Mouse (Mus musculus) MEL (cell line): Measurements from ENCODE around the gene Camk1g. TPM values are rescaled to one million over a fixed set of nuclear protein-coding genes. Genes with fewer than 3 reads are reported as not detected.

ENCODE experiments used
- DNase-seq: peaks from one replicate; pipeline ENCODE4 v3.0.0; 2011; ENCODE audit warnings: low read depth, low spot score
- H3K27ac ChIP-seq: 2 replicates; pipeline ENCODE4 v1.5.1; 2012; ENCODE audit warnings: low read depth, mild to moderate bottlenecking, control low read depth, low read length, moderate library complexity; ENCODE audit not compliant: control insufficient read depth
- H3K27me3 ChIP-seq, 2 experiments: fragments of 150-350 bp in 1 of 2; sonication (generic) in 1 of 2; 2 replicates each; pipeline ENCODE4 v1.6.1; 2012; ENCODE audit warnings: low read length in 2 of 2, mild to moderate bottlenecking in 2 of 2, improper control_type of control experiment in 1 of 2, moderate library complexity in 1 of 2; ENCODE audit not compliant: insufficient read depth in 2 of 2, control insufficient read depth in 1 of 2
- H3K36me3 ChIP-seq, 2 experiments: 2 replicates each; pipeline ENCODE4 v1.6.1; 2012 to 2014; ENCODE audit warnings: low read length in 2 of 2, improper control_type of control experiment in 1 of 2, inconsistent platforms in 1 of 2, mild to moderate bottlenecking in 1 of 2; ENCODE audit not compliant: insufficient read depth in 2 of 2, control insufficient read depth in 1 of 2
- H3K4me1 ChIP-seq, 2 experiments: fragments of 150-350 bp in 1 of 2; sonication (generic) in 1 of 2; 2 replicates each; pipeline ENCODE4 v1.6.1; 2012; ENCODE audit warnings: low read length in 2 of 2, improper control_type of control experiment in 1 of 2, mild to moderate bottlenecking in 1 of 2; ENCODE audit not compliant: insufficient read depth in 2 of 2, control insufficient read depth in 1 of 2
- H3K4me3 ChIP-seq, 2 experiments: fragments of 150-350 bp in 1 of 2; sonication (generic) in 1 of 2; 2 replicates each; pipeline ENCODE4 v1.5.1; 2012; ENCODE audit warnings: low read depth in 2 of 2, low read length in 2 of 2, mild to moderate bottlenecking in 2 of 2, moderate library complexity in 2 of 2, control low read depth in 1 of 2, improper control_type of control experiment in 1 of 2; ENCODE audit not compliant: control insufficient read depth in 1 of 2, insufficient read depth in 1 of 2
- H3K79me2 ChIP-seq: 2 replicates; pipeline ENCODE4 v1.6.1; 2012; ENCODE audit warnings: mild to moderate bottlenecking, low read length, moderate library complexity; ENCODE audit not compliant: control insufficient read depth, poor library complexity, insufficient read depth
- H3K9ac ChIP-seq: 2 replicates; pipeline ENCODE4 v1.6.1; 2012; ENCODE audit warnings: low read depth, mild to moderate bottlenecking, control low read depth, low read length, moderate library complexity; ENCODE audit not compliant: control insufficient read depth, poor library complexity, severe bottlenecking
- H3K9me3 ChIP-seq: fragments of 150-350 bp; sonication (generic); replicated peaks from 2 replicates; pipeline ENCODE4 v1.6.1; 2012; ENCODE audit warnings: mild to moderate bottlenecking, low read length, improper control_type of control experiment, moderate library complexity; ENCODE audit not compliant: insufficient read depth
- CHD1 ChIP-seq: IDR thresholded peaks from 2 replicates; pipeline ENCODE4 v1.6.1; 2012; ENCODE audit warnings: low read depth, mild to moderate bottlenecking, inconsistent platforms, low read length, improper control_type of control experiment
- E2F4 ChIP-seq: IDR thresholded peaks from 2 replicates; pipeline ENCODE4 v1.6.1; 2011; ENCODE audit warnings: low read depth, low read length, improper control_type of control experiment, borderline replicate concordance
- EP300 ChIP-seq, 2 experiments: IDR thresholded peaks; 2 replicates each; pipeline ENCODE4 v1.6.1; 2011; ENCODE audit warnings: improper control_type of control experiment in 2 of 2, low read length in 2 of 2, low read depth in 1 of 2, mild to moderate bottlenecking in 1 of 2
- ETS1 ChIP-seq: IDR thresholded peaks from 2 replicates; pipeline ENCODE4 v1.6.1; 2012; ENCODE audit warnings: low read depth, mild to moderate bottlenecking, inconsistent platforms, low read length, improper control_type of control experiment, moderate library complexity
- GABPA ChIP-seq: IDR thresholded peaks from 2 replicates; pipeline ENCODE4 v1.6.1; 2012; ENCODE audit warnings: low read depth, mild to moderate bottlenecking, inconsistent platforms, low read length, improper control_type of control experiment, moderate library complexity
- GATA1 ChIP-seq: IDR thresholded peaks from 2 replicates; pipeline ENCODE4 v1.6.1; 2011; ENCODE audit warnings: low read depth, low read length, improper control_type of control experiment
- JUND ChIP-seq: IDR thresholded peaks from 2 replicates; pipeline ENCODE4 v1.6.1; 2011; ENCODE audit warnings: low read depth, mild to moderate bottlenecking, improper control_type of control experiment, low read length
- MAX ChIP-seq: IDR thresholded peaks from 2 replicates; pipeline ENCODE4 v1.6.1; 2011; ENCODE audit warnings: low read length, improper control_type of control experiment
- MYB ChIP-seq: IDR thresholded peaks from 2 replicates; pipeline ENCODE4 v1.6.1; 2011; ENCODE audit warnings: mild to moderate bottlenecking, low read depth, low read length, improper control_type of control experiment
- MYC ChIP-seq: IDR thresholded peaks from 2 replicates; pipeline ENCODE4 v1.6.1; 2011; ENCODE audit warnings: low read depth, mild to moderate bottlenecking, low read length, improper control_type of control experiment, moderate library complexity
- NRF1 ChIP-seq: IDR thresholded peaks from 2 replicates; pipeline ENCODE4 v1.6.1; 2014; ENCODE audit warnings: low read depth, mild to moderate bottlenecking, inconsistent platforms, low read length, improper control_type of control experiment, moderate library complexity; ENCODE audit not compliant: poor library complexity, insufficient read depth, severe bottlenecking
- SMC3 ChIP-seq: IDR thresholded peaks from 2 replicates; pipeline ENCODE4 v1.6.1; 2011; ENCODE audit warnings: low read depth, low read length, improper control_type of control experiment
- TAL1 ChIP-seq: IDR thresholded peaks from 2 replicates; pipeline ENCODE4 v1.6.1; 2012; ENCODE audit warnings: mild to moderate bottlenecking, inconsistent platforms, low read length, moderate library complexity, mixed read lengths
- TCF12 ChIP-seq: IDR thresholded peaks from 2 replicates; pipeline ENCODE4 v1.6.1; 2014; ENCODE audit warnings: low read depth, mild to moderate bottlenecking, inconsistent platforms, low read length, improper control_type of control experiment, moderate library complexity
- USF1 ChIP-seq: IDR thresholded peaks from 2 replicates; pipeline ENCODE4 v1.6.1; 2014; ENCODE audit warnings: low read depth, mild to moderate bottlenecking, inconsistent platforms, low read length, improper control_type of control experiment, moderate library complexity
- ZC3H11A ChIP-seq: IDR thresholded peaks from 2 replicates; pipeline ENCODE4 v1.6.1; 2012; ENCODE audit warnings: low read depth, mild to moderate bottlenecking, inconsistent platforms, low read length, improper control_type of control experiment
- ZMIZ1 ChIP-seq: IDR thresholded peaks from 2 replicates; pipeline ENCODE4 v1.6.1; 2012; ENCODE audit warnings: low read depth, mild to moderate bottlenecking, inconsistent platforms, low read length, improper control_type of control experiment, moderate library complexity
- polyA plus RNA-seq, 2 experiments: library from polyadenylated mRNA; stranded (reverse) in 1 of 2; unstranded in 1 of 2; fragments of >175 nt in 1 of 2; fragments of >200 nt in 1 of 2; gene quantifications; 2 replicates each; pipeline versions ENCODE4 v1.2.1 to v1.2.4; 2012; ENCODE audit warnings: low replicate concordance in 2 of 2, low read depth in 1 of 2; ENCODE audit not compliant: insufficient read length in 2 of 2, insufficient read depth in 1 of 2, missing spikeins in 1 of 2
- total RNA-seq: library from RNA; depleted of rRNA; stranded (reverse); fragments of 300-350 nt; gene quantifications from 2 replicates; pipeline ENCODE4 v1.2.3, GENCODE M21; 2012

The Camk1g gene
- total and polyA plus RNA-seq, 3 experiments, result not detected

GRCm38 (mm10) chr1:193400348-193400747 is 30.2 kb upstream of the Camk1g start:
- H3K4me3 ChIP-seq, result no peak overlapping the region
- H3K27me3 ChIP-seq, result no peaks in the 10 kb centered on the region
- no peaks in the 10 kb centered on the region for H3K36me3 ChIP-seq
- no peak overlapping the region for H3K9ac ChIP-seq
- TF ChIP-seq USF1 (no peak; the same call in 1 of the 2 replicates), JUND (no peak), GABPA (no peak), E2F4 (no peak), EP300 (IDR thresholded peaks at IDR 0.05; ENCODE audit: low read depth in 1 of 2, low read length in 2 of 2) (no peak), NRF1 (no peak), SMC3 (no peak), GATA1 (no peak), MAX (no peak), MYC (no peak), CHD1 (no peak), ZMIZ1 (no peak), ZC3H11A (no peak)
- TF ChIP-seq, all 39 proteins: peak for 0
- Histone ChIP-seq H3K79me2 (no peaks in the 10 kb centered on the region), H3K27ac (no peak overlapping the region), H3K9me3 (no peaks in the 10 kb centered on the region), H3K4me1 (no peaks in the 10 kb centered on the region)
- DNase-seq, result no peak

GRCm38 (mm10) chr1:193398728-193399437 is 28.8 kb upstream of the Camk1g start:
- Histone ChIP-seq H3K4me3 (no peak overlapping the region), H3K27ac (no peak overlapping the region), H3K79me2 (no peaks in the 10 kb centered on the region), H3K27me3 (no peaks in the 10 kb centered on the region), H3K4me1 (no peaks in the 10 kb centered on the region), H3K36me3 (no peaks in the 10 kb centered on the region), H3K9me3 (no peaks in the 10 kb centered on the region), H3K9ac (no peak overlapping the region)
- TF ChIP-seq MYC (no peak), MYB (no peak), TCF12 (no peak)
- DNase-seq, result no peak

GRCm38 (mm10) chr1:193397109-193397508 is 27.0 kb upstream of the Camk1g start:
- H3K36me3 ChIP-seq, result no peaks in the 10 kb centered on the region
- DNase-seq, result no peak
- H3K27me3 ChIP-seq, result no peaks in the 10 kb centered on the region
- H3K4me3 ChIP-seq, result no peak overlapping the region
- no peak overlapping the region for H3K27ac ChIP-seq
- TF ChIP-seq TCF12 (no peak), ETS1 (no peak), USF1 (no peak), TAL1 (no peak)
- H3K9ac ChIP-seq, result no peak overlapping the region
- H3K79me2 ChIP-seq, result no peaks in the 10 kb centered on the region
- H3K4me1 ChIP-seq, result no peaks in the 10 kb centered on the region
- no peaks in the 10 kb centered on the region for H3K9me3 ChIP-seq
